Mouse (Mus musculus): ENCODE measurements around the gene Gtpbp1. TPM values are rescaled to one million over a fixed set of nuclear protein-coding genes. Genes with fewer than 3 reads are reported as not detected.

Gtpbp1 gene
- total and polyA plus RNA-seq, 2 experiments: 8.1 to 12.8 TPM

DNA sequence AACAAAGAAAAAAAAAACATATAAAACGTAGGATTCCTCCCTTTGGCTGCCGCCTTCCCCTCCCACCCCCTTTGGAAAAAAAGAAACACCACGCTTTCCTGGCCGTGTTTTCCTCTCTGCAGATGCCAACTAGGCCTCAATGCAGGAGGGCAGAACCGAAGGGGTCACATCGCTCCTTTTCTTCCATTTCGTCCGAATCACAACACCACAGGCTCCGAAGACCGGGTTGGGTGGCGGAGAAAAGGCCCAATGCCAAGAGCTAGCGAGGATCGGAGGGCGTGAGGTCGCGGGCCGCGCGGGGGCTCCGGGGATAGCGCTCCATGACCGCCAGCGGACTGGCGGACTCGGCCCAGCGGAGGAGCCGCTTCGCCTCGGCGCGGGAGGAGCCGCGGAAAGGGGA lies 3.5 kb upstream of the Gtpbp1 start:
- peaks cover 24% of the 10 kb centered on the region for H3K79me2 ChIP-seq (ENCODE audit: control insufficient read depth, insufficient read depth, low read length)
- H3K4me1 ChIP-seq (ENCODE audit: control insufficient read depth, insufficient read depth, low read length): peaks cover 47% of the 10 kb centered on the region
- no peaks in the 10 kb centered on the region for H3K27me3 ChIP-seq (ENCODE audit: control insufficient read depth, insufficient read depth, low read length)
- peak; percentile 54 for DNase-seq (ENCODE audit: extremely low read depth, low read depth, low spot score)
- no peak for TF ChIP-seq POLR2A (IDR thresholded peaks at IDR 0.05; ENCODE audit: extremely low read depth, insufficient read depth, low read length)
- no peak for TF ChIP-seq CTCF (IDR thresholded peaks at IDR 0.05; ENCODE audit: low read depth, low read length)
- H3K27ac ChIP-seq (replicated peaks; ENCODE audit: insufficient read depth, low read depth, low read length): peak overlapping the region; percentile 90
- H3K9ac ChIP-seq (ENCODE audit: low read depth, low read length): peak overlapping the region; percentile 97
- under 1% methylated on average over 32 of the region's 33 CpGs for WGBS
- H3K4me3 ChIP-seq (ENCODE audit: insufficient read depth, low read depth, low read length): peak overlapping the region; percentile 89
- H3K36me3 ChIP-seq (ENCODE audit: control insufficient read depth, insufficient read depth, low read length): no peaks in the 10 kb centered on the region

DNA sequence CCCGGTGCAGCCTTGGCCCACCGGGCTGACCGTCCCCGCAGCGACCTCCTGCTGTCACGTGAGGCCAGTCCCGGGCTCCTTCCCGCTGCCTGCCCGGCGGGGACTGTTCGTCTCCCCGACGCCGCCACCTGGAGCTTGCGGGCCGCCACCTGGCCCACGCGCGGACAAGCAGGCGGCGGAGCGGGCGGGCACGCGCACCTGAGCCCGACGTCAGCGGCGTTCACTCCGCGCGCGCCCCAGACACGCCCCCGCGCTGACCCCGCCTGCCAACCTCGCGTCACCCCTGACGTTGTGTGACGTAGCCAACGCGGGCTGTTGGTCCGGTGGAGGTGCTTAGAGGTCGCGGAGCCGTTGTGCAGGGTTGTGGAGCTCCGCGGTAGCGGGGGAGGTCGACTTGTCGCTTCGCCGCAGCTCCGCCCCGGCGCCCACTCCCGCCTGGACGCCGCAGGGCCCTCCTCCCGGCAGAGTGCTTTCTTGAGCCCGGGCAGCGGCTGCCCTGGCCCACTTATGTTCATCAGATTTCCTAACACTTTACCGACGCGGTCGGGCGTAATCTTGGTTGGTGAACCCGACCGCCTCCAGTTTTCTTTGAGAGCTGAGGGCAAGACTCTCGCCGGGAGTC lies 2.9 kb upstream of the Gtpbp1 start, which contains the start of gene Josd1:
Josd1 (minus strand) TSS at position 274 of the 622 bp plus-strand sequence.
- under 1% methylated on average over 72 of the region's 72 CpGs for WGBS
- Histone ChIP-seq H3K9ac (ENCODE audit: low read depth, low read length) (peak within 1 kb of the TSS; percentile 97), H3K27ac (replicated peaks; ENCODE audit: insufficient read depth, low read depth, low read length) (peak within 1 kb of the TSS; percentile 95), H3K79me2 (ENCODE audit: control insufficient read depth, insufficient read depth, low read length) (peaks cover 26% of the 10 kb centered on the region), H3K36me3 (ENCODE audit: control insufficient read depth, insufficient read depth, low read length) (no peaks in the 10 kb centered on the region), H3K4me3 (ENCODE audit: insufficient read depth, low read depth, low read length) (peak within 1 kb of the TSS; percentile 89), H3K4me1 (ENCODE audit: control insufficient read depth, insufficient read depth, low read length) (peaks cover 43% of the 10 kb centered on the region), H3K27me3 (ENCODE audit: control insufficient read depth, insufficient read depth, low read length) (no peaks in the 10 kb centered on the region)
- peak; percentile 80 for DNase-seq (ENCODE audit: extremely low read depth, low read depth, low spot score)
- TF ChIP-seq CTCF (IDR thresholded peaks at IDR 0.05; ENCODE audit: low read depth, low read length) (no peak), POLR2A (IDR thresholded peaks at IDR 0.05; ENCODE audit: extremely low read depth, insufficient read depth, low read length) (peak; percentile 66)

DNA sequence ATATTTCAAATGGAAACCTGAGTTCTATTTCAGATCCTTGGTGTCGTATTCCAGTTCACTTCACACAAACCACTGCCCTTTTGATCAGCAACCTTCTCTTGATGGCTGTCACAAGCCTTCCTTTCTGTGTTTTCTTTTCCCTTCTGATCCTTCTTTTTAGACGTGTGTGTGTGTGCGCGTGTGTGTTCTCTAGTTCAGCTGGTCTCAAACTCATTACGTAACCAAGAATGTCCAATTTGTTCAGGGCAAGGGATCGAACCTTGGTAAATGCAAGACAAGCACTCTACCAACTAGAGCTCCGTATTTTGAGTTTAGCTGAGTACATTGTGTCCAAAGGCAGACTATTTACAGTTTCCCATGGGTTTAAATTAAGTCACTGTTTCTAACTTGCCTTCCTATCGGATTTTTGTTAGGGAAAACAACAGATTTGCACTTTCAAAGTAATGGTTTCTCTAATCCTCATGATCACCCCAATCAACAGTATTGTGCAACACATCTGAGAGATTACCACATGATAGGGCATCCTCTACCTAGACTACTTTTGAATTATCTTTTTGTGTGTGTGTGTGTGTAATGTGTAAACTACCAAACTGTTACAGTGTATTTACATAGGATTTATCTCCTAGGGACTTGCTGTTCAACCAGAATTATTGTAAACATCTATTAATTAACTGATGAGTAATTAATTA lies 2.2 kb upstream of the Gtpbp1 start:
- peak overlapping the region; percentile 89 for H3K4me3 ChIP-seq (ENCODE audit: insufficient read depth, low read depth, low read length)
- 5% methylated on average over 8 of the region's 8 CpGs for whole genome bisulfite sequencing
- peaks cover 38% of the 10 kb centered on the region for H3K4me1 ChIP-seq (ENCODE audit: control insufficient read depth, insufficient read depth, low read length)
- H3K27me3 ChIP-seq (ENCODE audit: control insufficient read depth, insufficient read depth, low read length): no peaks in the 10 kb centered on the region
- TF ChIP-seq POLR2A (IDR thresholded peaks at IDR 0.05; ENCODE audit: extremely low read depth, insufficient read depth, low read length): no peak
- no peak for TF ChIP-seq CTCF (IDR thresholded peaks at IDR 0.05; ENCODE audit: low read depth, low read length)
- H3K36me3 ChIP-seq (ENCODE audit: control insufficient read depth, insufficient read depth, low read length): no peaks in the 10 kb centered on the region
- DNase-seq (ENCODE audit: extremely low read depth, low read depth, low spot score): peak; percentile 77
- peak overlapping the region; percentile 85 for H3K9ac ChIP-seq (ENCODE audit: low read depth, low read length)
- H3K79me2 ChIP-seq (ENCODE audit: control insufficient read depth, insufficient read depth, low read length): peaks cover 25% of the 10 kb centered on the region
- H3K27ac ChIP-seq (replicated peaks; ENCODE audit: insufficient read depth, low read depth, low read length): peak overlapping the region; percentile 95

DNA sequence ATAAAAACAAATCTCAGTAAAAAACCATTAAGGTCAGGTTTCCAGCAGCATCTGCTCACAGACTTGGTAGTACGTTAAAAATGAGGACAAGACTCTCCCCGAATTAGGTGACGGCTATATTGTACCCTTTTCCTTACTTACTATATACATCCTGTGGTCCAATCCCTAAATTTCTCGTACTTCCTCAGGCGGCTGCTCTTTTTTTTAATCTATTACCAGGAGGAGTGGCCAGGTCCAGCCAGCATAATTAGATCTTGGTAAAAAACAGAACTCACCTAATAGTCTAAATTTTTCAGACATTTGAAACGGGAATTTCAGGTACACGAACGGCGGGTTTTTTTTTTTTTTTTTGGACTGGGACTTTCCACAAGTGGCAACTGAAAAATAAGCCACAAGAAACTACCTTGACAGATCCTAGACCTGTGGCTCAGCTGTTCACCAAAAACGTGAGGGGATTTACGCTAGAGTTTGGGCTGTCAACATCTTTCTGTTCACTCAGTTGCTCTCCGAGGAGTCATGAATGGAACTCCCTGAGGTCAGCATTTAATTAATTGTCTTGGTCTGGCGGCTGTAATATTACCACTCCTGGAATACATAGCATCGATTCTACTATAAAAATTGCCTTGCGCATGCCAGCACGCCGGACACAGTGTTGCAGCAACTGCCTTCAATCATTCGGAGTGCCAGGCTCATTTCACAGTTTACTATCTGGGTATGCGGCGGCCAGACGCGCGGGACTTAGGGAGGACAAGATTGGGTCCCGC lies 801 bp upstream of the Gtpbp1 start:
- H3K27me3 ChIP-seq (ENCODE audit: control insufficient read depth, insufficient read depth, low read length): no peaks in the 10 kb centered on the region
- TF ChIP-seq POLR2A (IDR thresholded peaks at IDR 0.05; ENCODE audit: extremely low read depth, insufficient read depth, low read length): no peak
- 0 out of 2 replicates have a peak overlapping the region, but pooled peaks have one; percentile 4 for H3K27ac ChIP-seq (replicated peaks; ENCODE audit: insufficient read depth, low read depth, low read length)
- no peak for DNase-seq (ENCODE audit: extremely low read depth, low read depth, low spot score)
- H3K4me1 ChIP-seq (ENCODE audit: control insufficient read depth, insufficient read depth, low read length): peaks cover 25% of the 10 kb centered on the region
- H3K79me2 ChIP-seq (ENCODE audit: control insufficient read depth, insufficient read depth, low read length): peaks cover 28% of the 10 kb centered on the region
- H3K4me3 ChIP-seq (ENCODE audit: insufficient read depth, low read depth, low read length): no peak overlapping the region
- 13% methylated on average over 24 of the region's 24 CpGs for WGBS
- no peaks in the 10 kb centered on the region for H3K36me3 ChIP-seq (ENCODE audit: control insufficient read depth, insufficient read depth, low read length)
- H3K9ac ChIP-seq (ENCODE audit: low read depth, low read length): no peak overlapping the region

DNA sequence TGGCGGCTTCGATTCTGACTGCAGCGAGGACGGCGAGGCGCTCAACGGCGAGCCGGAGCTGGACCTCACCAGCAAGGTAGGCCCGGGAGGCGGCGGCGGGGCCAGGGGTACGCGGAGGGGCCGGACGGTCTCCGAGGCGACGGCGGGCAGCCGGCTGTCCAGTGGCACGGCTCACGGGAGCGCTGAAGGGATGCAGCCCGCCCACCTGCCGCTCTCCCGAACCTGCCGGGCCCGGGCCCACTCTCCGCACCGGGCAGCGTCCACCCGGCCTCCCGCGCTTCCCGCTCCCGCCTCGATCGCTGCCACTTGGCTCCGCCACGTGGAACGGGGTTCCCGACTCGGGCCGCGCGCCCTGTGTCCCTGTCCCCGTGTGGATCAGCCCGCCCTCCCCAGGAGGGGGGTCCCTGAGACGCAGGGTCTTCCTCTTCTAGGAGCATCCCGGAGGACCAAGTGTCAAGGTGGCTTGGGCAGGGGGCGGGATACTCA lies 421 bp downstream of the Gtpbp1 start:
- H3K36me3 ChIP-seq (ENCODE audit: control insufficient read depth, insufficient read depth, low read length): no peaks in the 10 kb centered on the region
- peak overlapping the region; percentile 75 for H3K4me3 ChIP-seq (ENCODE audit: insufficient read depth, low read depth, low read length)
- H3K79me2 ChIP-seq (ENCODE audit: control insufficient read depth, insufficient read depth, low read length): peaks cover 30% of the 10 kb centered on the region
- peaks cover 14% of the 10 kb centered on the region for H3K4me1 ChIP-seq (ENCODE audit: control insufficient read depth, insufficient read depth, low read length)
- no peaks in the 10 kb centered on the region for H3K27me3 ChIP-seq (ENCODE audit: control insufficient read depth, insufficient read depth, low read length)
- DNase-seq (ENCODE audit: extremely low read depth, low read depth, low spot score): no peak
- under 1% methylated on average over 48 of the region's 53 CpGs for WGBS
- no peak for TF ChIP-seq POLR2A (IDR thresholded peaks at IDR 0.05; ENCODE audit: extremely low read depth, insufficient read depth, low read length)
- TF ChIP-seq CTCF (IDR thresholded peaks at IDR 0.05; ENCODE audit: low read depth, low read length): no peak
- H3K27ac ChIP-seq (replicated peaks; ENCODE audit: insufficient read depth, low read depth, low read length): peak overlapping the region; percentile 39
- H3K9ac ChIP-seq (ENCODE audit: low read depth, low read length): peak overlapping the region; percentile 89
